Mouse (Mus musculus) CD4-positive, CD25-positive, alpha-beta regulatory T cell, adult 4 months (primary cell): ENCODE results near the gene Fpr-rs7. TPM values are rescaled to one million over a fixed set of nuclear protein-coding genes. Genes with fewer than 3 reads are reported as not detected.

Experiments used
- ATAC-seq: one replicate; pipeline ENCODE4 v1.8.0; 2017
- polyA plus RNA-seq, 2 experiments: library from polyadenylated mRNA; unstranded; fragments of 100-300 nt; shearing (Covaris generic); gene quantifications; one replicate each; pipeline ENCODE4 v1.2.1; 2017

Fpr-rs7 gene
- not detected for polyA plus RNA-seq

DNA sequence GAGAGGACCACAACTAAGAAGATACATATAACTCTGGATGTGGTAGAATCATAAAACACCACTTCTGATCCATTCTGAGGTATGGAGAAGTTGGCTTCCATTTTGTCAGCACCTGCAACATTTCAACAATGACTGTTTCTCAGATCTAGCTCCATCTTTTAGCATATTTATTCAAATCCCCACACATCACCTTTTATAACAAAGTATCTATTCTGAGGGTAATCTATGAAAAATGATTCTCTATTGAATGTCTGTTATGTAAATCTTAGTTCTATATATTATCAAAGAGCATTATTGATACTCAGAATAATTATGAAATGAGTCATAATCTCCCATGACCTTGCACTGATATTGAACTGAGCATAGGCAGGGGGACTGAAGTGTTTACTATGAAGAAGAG is at the start of gene Fpr-rs7:
Fpr-rs7 (minus strand) TSS at position 101 of the 400 bp plus-strand sequence.
- ATAC-seq: no peak

DNA sequence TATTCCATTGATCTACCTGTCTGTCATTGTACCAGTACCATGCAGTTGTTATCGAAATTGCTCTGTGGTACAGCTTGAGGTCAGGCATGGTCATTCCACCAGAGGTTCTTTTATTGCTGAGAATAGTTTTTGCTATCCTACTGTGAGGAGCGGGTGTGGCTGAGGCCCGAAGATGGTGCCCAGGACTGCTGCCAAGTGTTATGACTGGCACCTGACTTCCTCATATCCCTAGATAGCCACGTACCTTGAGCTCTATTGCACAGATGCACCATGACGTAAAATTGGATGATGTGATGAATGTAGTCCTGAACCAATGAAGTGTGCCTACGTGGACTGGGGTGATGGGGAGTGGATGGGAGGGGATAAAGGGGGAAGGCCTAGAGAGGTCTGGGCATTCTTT is 39.9 kb downstream of the Fpr-rs7 start:
- ATAC-seq: no peak

DNA sequence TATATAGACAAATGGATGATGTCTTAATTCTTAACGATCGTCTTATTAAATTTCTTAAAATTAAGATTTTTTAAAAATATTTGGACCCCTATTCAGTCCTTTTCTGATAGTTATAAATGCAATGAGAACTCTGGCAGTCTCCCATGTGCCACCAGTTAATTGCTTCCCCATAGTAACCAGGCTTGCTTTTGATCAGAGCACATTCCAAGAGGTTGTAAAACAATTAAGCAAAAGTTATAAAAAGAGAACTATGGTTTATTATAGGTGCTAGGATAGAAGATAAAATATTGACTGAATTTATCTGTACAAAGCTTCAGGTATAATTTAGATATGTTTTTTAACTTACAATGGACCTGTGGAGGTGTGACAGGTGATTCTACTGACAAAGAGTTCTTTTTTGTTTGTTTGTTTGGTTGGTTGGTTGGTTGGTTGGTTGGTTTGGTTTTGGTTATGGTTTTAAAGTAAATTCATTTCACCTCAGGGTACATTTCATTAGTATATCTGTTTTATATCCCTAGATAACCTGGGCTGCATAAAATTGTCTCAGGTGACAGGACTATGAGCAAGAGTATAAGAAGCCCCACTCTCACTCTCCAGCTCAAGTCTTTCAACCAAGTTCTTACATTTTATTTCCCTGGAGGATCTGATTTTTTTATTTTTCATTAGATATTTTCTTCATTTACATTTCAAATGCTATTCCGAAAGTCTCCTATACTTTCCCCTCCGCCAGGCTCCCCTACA is 42.2 kb downstream of the Fpr-rs7 start:
- no peak for ATAC-seq

Other genes starting within 250 kb of the Fpr-rs7 start
- not detected for gene Vmn2r104, start 65.9 kb downstream of the Fpr-rs7 start, polyA plus RNA-seq
- not detected for gene Fpr-rs6, start 68.9 kb upstream of the Fpr-rs7 start, polyA plus RNA-seq
- gene Vmn2r105, start 120.8 kb upstream of the Fpr-rs7 start, polyA plus RNA-seq: not detected
- gene Vmn2r106, start 171.3 kb upstream of the Fpr-rs7 start, polyA plus RNA-seq: not detected
- not detected for gene Vmn2r107, start 231.0 kb upstream of the Fpr-rs7 start, polyA plus RNA-seq